Mouse (Mus musculus): ENCODE measurements around the gene Prps1. TPM values are rescaled to one million over a fixed set of nuclear protein-coding genes. Genes with fewer than 3 reads are reported as not detected.

The Prps1 gene
- 21.4 and 24.6 TPM in 2 replicates for polyA plus RNA-seq (2015; fragmentation: Nextera tagmentation; extraction: Ambion mirVana)

DNA sequence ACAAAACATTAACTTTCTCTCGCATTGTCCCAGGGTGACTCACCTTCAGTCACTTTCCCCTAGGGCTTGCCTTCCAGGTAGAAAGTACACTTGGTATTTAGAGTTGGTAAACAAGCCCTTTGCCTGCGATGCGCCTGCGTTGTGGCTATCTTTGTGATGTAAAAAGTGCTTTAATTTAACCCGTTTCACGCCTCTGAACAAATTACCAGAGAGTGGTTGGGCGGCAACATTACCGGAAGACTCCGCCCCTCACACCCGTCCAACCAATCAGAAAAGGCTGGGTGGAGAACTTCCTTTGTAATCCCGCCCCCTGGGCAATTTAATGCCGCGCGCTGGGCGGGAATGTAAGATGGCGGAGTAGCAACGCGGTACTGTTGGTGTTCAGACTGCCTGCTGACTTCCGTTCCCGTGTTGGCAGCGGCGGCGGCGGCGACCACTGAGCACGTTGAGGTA, at the start of gene Prps1:
Prps1 (plus strand) TSS at position 335 of the 453 bp plus-strand sequence.

Other genes starting within 250 kb of the Prps1 start
- gene Frmpd3, start 114.3 kb upstream of the Prps1 start, polyA plus RNA-seq (2015; fragmentation: Nextera tagmentation; extraction: Ambion mirVana), result 0.06 TPM in 1 of 2 replicates, not detected in the other
- gene Tsc22d3, start 144.0 kb downstream of the Prps1 start, polyA plus RNA-seq (2015; fragmentation: Nextera tagmentation; extraction: Ambion mirVana), result 95.4 and 133 TPM in 2 replicates
- 2.4 and 3.2 TPM in 2 replicates for gene Mid2, start 208.0 kb downstream of the Prps1 start, polyA plus RNA-seq (2015; fragmentation: Nextera tagmentation; extraction: Ambion mirVana)

Measured in adrenal gland, postnatal 0 days (tissue).